Mouse (Mus musculus) duodenum, adult 2 months (tissue): Measurements from ENCODE around the gene Elk4. TPM values are rescaled to one million over a fixed set of nuclear protein-coding genes. Genes with fewer than 3 reads are reported as not detected.

Source experiments
- polyA plus RNA-seq: library from polyadenylated mRNA; depleted of rRNA; stranded (reverse); fragments of >200 nt; gene quantifications from 2 replicates; pipeline ENCODE4 v1.2.3, GENCODE M21; 2012; ENCODE audit warnings: low replicate concordance; rRNA removed

Gene Elk4
- 7.6 and 11.7 TPM in 2 replicates for polyA plus RNA-seq

GRCm38 (mm10) chr1:132007282-132007815 is at the start of gene Elk4:
Gene Elk4, plus strand, starts transcription at chr1:132007607.

GRCm38 (mm10) chr1:131962606-131963084 is 44.8 kb upstream of the Elk4 start, which contains the start of gene Slc45a3:
Gene Slc45a3, plus strand, starts transcription at chr1:131962967.

GRCm38 (mm10) chr1:132067261-132068255 is 60.2 kb downstream of the Elk4 start, which contains the start of gene Mfsd4a:
Gene Mfsd4a, minus strand, starts transcription at chr1:132068062.

Other genes with a start within 250 kb of the Elk4 start
- gene Pm20d1, start 210.2 kb upstream of the Elk4 start, polyA plus RNA-seq: 7.7 and 12.8 TPM in 2 replicates
- 8.0 and 15.5 TPM in 2 replicates for gene Slc41a1, start 180.1 kb upstream of the Elk4 start, polyA plus RNA-seq
- gene Rab29, start 140.4 kb upstream of the Elk4 start, polyA plus RNA-seq: 10.4 and 13.6 TPM in 2 replicates
- 1.3 and 1.4 TPM in 2 replicates for gene Nucks1, start 97.1 kb upstream of the Elk4 start, polyA plus RNA-seq
- 2.1 and 12.5 TPM in 2 replicates for gene Slc45a3, start 44.6 kb upstream of the Elk4 start, polyA plus RNA-seq
- 11.2 and 36.9 TPM in 2 replicates for gene Mfsd4a, start 60.5 kb downstream of the Elk4 start, polyA plus RNA-seq
- gene Cdk18, start 132.1 kb downstream of the Elk4 start, polyA plus RNA-seq: 153 and 183 TPM in 2 replicates
- not detected in 2 replicates for gene Lemd1, start 183.8 kb downstream of the Elk4 start, polyA plus RNA-seq
- not detected in 2 replicates for gene AC124108.1, start 183.8 kb downstream of the Elk4 start, polyA plus RNA-seq
- not detected in 2 replicates for gene Gm10188, start 222.2 kb downstream of the Elk4 start, polyA plus RNA-seq